Mouse (Mus musculus) kidney, adult 2 months (tissue): ENCODE measurements around the gene Mark4. TPM values are rescaled to one million over a fixed set of nuclear protein-coding genes. Genes with fewer than 3 reads are reported as not detected.

Experiments used
- DNase-seq: peaks from one replicate; pipeline ENCODE4 v3.0.0; 2021
- H3K27ac ChIP-seq: fragments of 200-500 bp; 2 replicates; pipeline ENCODE4 v1.5.1; 2012; ENCODE audit warnings: low read depth, low read length, control low read depth, inconsistent platforms; ENCODE audit not compliant: insufficient read depth
- H3K27me3 ChIP-seq: fragments of 200-500 bp; replicated peaks from 2 replicates; pipeline ENCODE4 v1.6.1; 2012; ENCODE audit warnings: mild to moderate bottlenecking, moderate library complexity, low read length, inconsistent platforms; ENCODE audit not compliant: control insufficient read depth, insufficient read depth
- H3K36me3 ChIP-seq: fragments of 200-500 bp; 2 replicates; pipeline ENCODE4 v1.6.1; 2012; ENCODE audit warnings: mild to moderate bottlenecking, moderate library complexity, low read length, inconsistent platforms; ENCODE audit not compliant: control insufficient read depth, insufficient read depth
- H3K4me1 ChIP-seq: fragments of 200-500 bp; 2 replicates; pipeline ENCODE4 v1.6.1; 2011; ENCODE audit warnings: low read length; ENCODE audit not compliant: control insufficient read depth, insufficient read depth
- H3K4me3 ChIP-seq: fragments of 200-500 bp; 2 replicates; pipeline ENCODE4 v1.5.1; 2011; ENCODE audit warnings: mild to moderate bottlenecking, low read depth, low read length, control low read depth; ENCODE audit not compliant: insufficient read depth
- CTCF ChIP-seq: fragments of 200-500 bp; conservative IDR thresholded peaks from 2 replicates; pipeline ENCODE4 v1.5.1; 2011; ENCODE audit warnings: low read depth, mild to moderate bottlenecking, control low read depth, low read length, moderate library complexity, mixed read lengths; ENCODE audit not compliant: insufficient read depth, insufficient read length
- POLR2A ChIP-seq: fragments of 200-500 bp; IDR thresholded peaks from one replicate; pipeline ENCODE4 v1.6.1; 2011; ENCODE audit warnings: low read depth, low read length, control low read depth
- WGBS: fragments of 180-500 bp; shearing (Covaris S2); methylation state at CpG from one replicate; pipeline ENCODE4 v1.1.7; 2018; 5-methylcytosine and 5-hydroxymethylcytosine counted together
- polyA plus RNA-seq: library from polyadenylated mRNA; depleted of rRNA; stranded (reverse); fragments of >200 nt; gene quantifications from 2 replicates; pipeline ENCODE4 v1.2.3, GENCODE M21; 2012

Gene Mark4
- polyA plus RNA-seq, 1 experiment = 16.1 TPM

- no peak for DNase-seq
- Histone ChIP-seq H3K27ac (no peak overlapping the region), H3K27me3 (no peaks in the 10 kb centered on the region), H3K36me3 (no peaks in the 10 kb centered on the region; the same call in none of the 2 replicates), H3K4me1 (no peaks in the 10 kb centered on the region), H3K4me3 (no peak overlapping the region)
- 86% methylated on average over 6 of the region's 6 CpGs for WGBS
- TF ChIP-seq CTCF (no peak), POLR2A (no peak)
Measured at GRCm38 (mm10) chr7:19426349-19426748, 32.3 kb downstream of the Mark4 start.

- no peak for DNase-seq
- Histone ChIP-seq H3K4me3 (no peak overlapping the region), H3K27me3 (no peaks in the 10 kb centered on the region), H3K4me1 (no peaks in the 10 kb centered on the region), H3K36me3 (no peaks in the 10 kb centered on the region; the same call in 1 of the 2 replicates), H3K27ac (no peak overlapping the region)
- TF ChIP-seq POLR2A (no peak), CTCF (no peak)
- 56% methylated on average over 4 of the region's 4 CpGs for WGBS
Measured at GRCm38 (mm10) chr7:19424051-19424450, 34.6 kb downstream of the Mark4 start.

GRCm38 (mm10) chr7:19423083-19423482 lies 35.5 kb downstream of the Mark4 start:
- H3K27ac ChIP-seq = no peak overlapping the region
- no peaks in the 10 kb centered on the region for H3K27me3 ChIP-seq
- no peaks in the 10 kb centered on the region for H3K4me1 ChIP-seq
- 81% methylated on average over 3 of the region's 3 CpGs for WGBS
- H3K36me3 ChIP-seq = no peaks in the 10 kb centered on the region; the same call in 1 of the 2 replicates
- H3K4me3 ChIP-seq = no peak overlapping the region
- DNase-seq = no peak
- TF ChIP-seq CTCF (no peak), POLR2A (no peak)

DNA sequence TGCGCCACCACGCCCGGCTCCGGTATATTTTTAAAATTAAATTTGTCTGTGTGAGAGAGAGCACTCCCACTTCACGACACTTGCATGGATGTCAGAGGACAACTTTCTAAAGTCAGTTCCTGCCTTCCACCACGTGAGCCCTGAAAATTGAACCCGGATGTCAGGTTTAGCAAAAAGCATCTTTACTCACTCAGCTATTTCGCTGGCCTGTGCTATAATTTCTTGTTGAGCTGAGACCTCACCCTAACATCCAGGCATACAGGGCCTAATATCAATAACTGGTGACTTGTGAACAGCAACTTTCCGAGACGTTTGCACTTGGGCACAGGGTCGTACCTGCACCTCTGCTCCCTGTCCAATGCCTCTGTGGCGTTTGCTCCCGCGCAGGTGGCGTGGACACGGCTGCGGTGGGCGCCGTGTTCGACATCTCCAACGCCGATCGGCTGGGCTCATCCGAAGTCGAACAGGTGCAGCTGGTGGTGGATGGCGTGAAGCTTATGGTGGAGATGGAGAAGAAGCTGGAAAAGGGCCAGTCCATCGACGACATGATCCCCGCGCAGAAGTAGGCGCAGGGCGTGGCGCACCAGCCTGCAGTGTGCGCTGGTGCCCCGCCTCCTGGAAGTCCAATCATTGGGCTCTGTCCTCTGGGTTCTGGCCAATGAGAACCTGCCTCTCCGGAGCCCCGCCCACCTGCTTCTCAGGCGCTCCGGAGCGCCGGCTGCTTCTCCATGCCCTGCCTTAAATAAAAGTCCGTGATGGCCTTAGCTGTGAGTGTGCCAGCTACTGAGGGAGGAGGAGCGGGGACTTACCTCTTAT lies 37.6 kb downstream of the Mark4 start:
- H3K4me1 ChIP-seq = no peaks in the 10 kb centered on the region
- WGBS = 11% methylated on average over 43 of the region's 43 CpGs
- peak; percentile 95 for DNase-seq
- H3K36me3 ChIP-seq = no peaks in the 10 kb centered on the region; the same call in 1 of the 2 replicates
- no peaks in the 10 kb centered on the region for H3K27me3 ChIP-seq
- no peak for TF ChIP-seq POLR2A
- no peak for TF ChIP-seq CTCF
- H3K4me3 ChIP-seq = peak overlapping the region; percentile 43
- no peak overlapping the region for H3K27ac ChIP-seq

DNA sequence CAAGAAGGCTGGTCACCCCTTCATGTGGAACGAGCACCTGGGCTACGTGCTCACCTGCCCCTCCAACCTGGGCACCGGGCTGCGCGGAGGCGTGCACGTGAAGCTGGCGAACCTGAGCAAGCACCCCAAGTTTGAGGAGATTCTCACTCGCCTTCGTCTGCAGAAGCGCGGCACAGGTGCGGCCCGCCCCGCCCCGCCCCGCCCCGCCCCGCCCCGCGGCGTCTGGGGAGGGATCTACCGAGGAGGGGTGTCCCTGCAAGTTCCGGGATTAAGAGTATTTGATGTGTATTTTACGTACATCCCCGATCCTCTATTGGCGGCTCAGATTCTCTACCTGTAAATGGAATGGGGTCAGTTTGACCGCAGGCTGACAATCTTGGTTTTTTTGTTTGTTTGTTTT lies 38.5 kb downstream of the Mark4 start:
- no peak for DNase-seq
- no peaks in the 10 kb centered on the region for H3K4me1 ChIP-seq
- H3K36me3 ChIP-seq = no peaks in the 10 kb centered on the region
- WGBS = 2% methylated on average over 28 of the region's 28 CpGs
- TF ChIP-seq CTCF = no peak
- no peak for TF ChIP-seq POLR2A
- H3K27ac ChIP-seq = no peak overlapping the region
- no peaks in the 10 kb centered on the region for H3K27me3 ChIP-seq
- 0 out of 2 replicates have a peak overlapping the region, but pooled peaks have one; percentile 20 for H3K4me3 ChIP-seq

DNA sequence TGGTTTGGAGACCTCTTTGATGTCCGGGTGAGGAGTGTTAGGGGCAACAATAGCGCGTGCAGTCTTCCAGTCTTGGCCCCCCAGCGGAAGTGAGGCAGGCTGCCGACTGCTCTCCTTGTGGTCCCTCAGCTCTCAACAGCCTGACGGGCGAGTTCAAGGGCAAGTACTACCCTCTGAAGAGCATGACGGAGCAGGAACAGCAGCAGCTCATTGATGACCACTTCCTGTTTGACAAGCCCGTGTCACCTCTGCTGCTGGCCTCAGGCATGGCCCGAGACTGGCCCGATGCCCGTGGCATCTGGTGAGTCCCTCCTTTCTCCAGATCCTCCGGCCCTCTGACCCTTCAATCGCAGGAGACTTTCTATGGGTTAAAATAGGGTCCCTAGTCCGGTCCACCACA lies 42.0 kb downstream of the Mark4 start:
- Histone ChIP-seq H3K27me3 (no peaks in the 10 kb centered on the region), H3K4me1 (no peaks in the 10 kb centered on the region), H3K36me3 (no peaks in the 10 kb centered on the region), H3K4me3 (no peak overlapping the region), H3K27ac (no peak overlapping the region)
- TF ChIP-seq CTCF (no peak), POLR2A (no peak)
- 65% methylated on average over 15 of the region's 15 CpGs for WGBS
- no peak for DNase-seq

GRCm38 (mm10) chr7:19413525-19413924 lies 45.1 kb downstream of the Mark4 start:
- H3K4me3 ChIP-seq = no peak overlapping the region
- DNase-seq = no peak
- H3K4me1 ChIP-seq = no peaks in the 10 kb centered on the region
- no peaks in the 10 kb centered on the region for H3K36me3 ChIP-seq
- no peak for TF ChIP-seq POLR2A
- no peak for TF ChIP-seq CTCF
- WGBS = 69% methylated on average over 3 of the region's 3 CpGs
- no peak overlapping the region for H3K27ac ChIP-seq
- H3K27me3 ChIP-seq = no peaks in the 10 kb centered on the region
